Mouse (Mus musculus) ES-E14 (cell line): ENCODE data around the gene Smoc1. TPM values are rescaled to one million over a fixed set of nuclear protein-coding genes. Genes with fewer than 3 reads are reported as not detected.

Experiments used
- DNase-seq: peaks from one replicate; pipeline ENCODE4 v3.0.0-alpha.2; 2013; ENCODE audit warnings: low read depth, low spot score
- H3K27ac ChIP-seq: 2 replicates; pipeline ENCODE4 v1.5.1; 2012; ENCODE audit warnings: low read depth, mild to moderate bottlenecking, low read length, moderate library complexity, mixed read lengths; ENCODE audit not compliant: poor library complexity, insufficient read depth, severe bottlenecking
- H3K36me3 ChIP-seq: 2 replicates; pipeline ENCODE4 v1.6.1; 2012; ENCODE audit warnings: mild to moderate bottlenecking, low read length, moderate library complexity, mixed read lengths; ENCODE audit not compliant: control insufficient read depth, poor library complexity, insufficient read depth, severe bottlenecking
- H3K4me1 ChIP-seq, 2 experiments: fragments of 150-350 bp in 1 of 2; sonication (generic) in 1 of 2; 2 replicates each; pipeline ENCODE4 v1.6.1; 2012; ENCODE audit warnings: low read length in 2 of 2, mild to moderate bottlenecking in 1 of 2, mixed read lengths in 1 of 2; ENCODE audit not compliant: control insufficient read depth in 2 of 2, insufficient read depth in 2 of 2, poor library complexity in 1 of 2
- H3K4me3 ChIP-seq, 2 experiments: fragments of 150-350 bp in 1 of 2; sonication (generic) in 1 of 2; 2 replicates each; pipeline ENCODE4 v1.5.1; 2012; ENCODE audit warnings: low read length in 2 of 2, low read depth in 1 of 2, mild to moderate bottlenecking in 1 of 2, mixed read lengths in 1 of 2; ENCODE audit not compliant: insufficient read depth in 1 of 2, poor library complexity in 1 of 2, severe bottlenecking in 1 of 2
- H3K9ac ChIP-seq: 2 replicates; pipeline ENCODE4 v1.6.1; 2012; ENCODE audit warnings: low read depth, mild to moderate bottlenecking, low read length, mixed read lengths; ENCODE audit not compliant: poor library complexity, insufficient read depth, severe bottlenecking
- H3K9me3 ChIP-seq: fragments of 150-350 bp; sonication (generic); 2 replicates; pipeline ENCODE4 v1.6.1; 2012; ENCODE audit warnings: low read depth, mild to moderate bottlenecking, low read length; ENCODE audit not compliant: control insufficient read depth, insufficient read depth
- CHD2 ChIP-seq: IDR thresholded peaks from 2 replicates; pipeline ENCODE4 v1.6.1; 2014; ENCODE audit warnings: mild to moderate bottlenecking, low read depth, low read length, inconsistent platforms
- HCFC1 ChIP-seq: IDR thresholded peaks from 2 replicates; pipeline ENCODE4 v1.6.1; 2012; ENCODE audit warnings: low read length, inconsistent platforms, borderline replicate concordance; ENCODE audit not compliant: insufficient read depth
- MAFK ChIP-seq: IDR thresholded peaks from 2 replicates; pipeline ENCODE4 v1.6.1; 2014; ENCODE audit warnings: mild to moderate bottlenecking, low read depth, low read length, inconsistent platforms; ENCODE audit not compliant: insufficient read depth
- ZC3H11A ChIP-seq: IDR thresholded peaks from 2 replicates; pipeline ENCODE4 v1.6.1; 2012; ENCODE audit warnings: low read depth, mild to moderate bottlenecking, inconsistent platforms, low read length, borderline replicate concordance
- ZNF384 ChIP-seq: IDR thresholded peaks from 2 replicates; pipeline ENCODE4 v1.6.1; 2012; ENCODE audit warnings: low read depth, low read length, inconsistent platforms
- in situ Hi-C, 2 experiments: fragments of 600-800 bp; cut with MboI; formaldehyde crosslinking; loops; one replicate each; pipeline ENCODE4 v1.15.1; 2025; ENCODE audit warnings: low sequenced_read_pairs in 2 of 2, inconsistent platforms in 1 of 2; ENCODE audit not compliant: unreplicated experiment in 2 of 2
- total RNA-seq: library from RNA; depleted of rRNA; stranded (reverse); fragments of 300-350 nt; gene quantifications from 2 replicates; pipeline ENCODE4 v1.2.3, GENCODE M21; 2012

Gene Smoc1
- total RNA-seq, 1 experiment, result 15.3 TPM

DNA sequence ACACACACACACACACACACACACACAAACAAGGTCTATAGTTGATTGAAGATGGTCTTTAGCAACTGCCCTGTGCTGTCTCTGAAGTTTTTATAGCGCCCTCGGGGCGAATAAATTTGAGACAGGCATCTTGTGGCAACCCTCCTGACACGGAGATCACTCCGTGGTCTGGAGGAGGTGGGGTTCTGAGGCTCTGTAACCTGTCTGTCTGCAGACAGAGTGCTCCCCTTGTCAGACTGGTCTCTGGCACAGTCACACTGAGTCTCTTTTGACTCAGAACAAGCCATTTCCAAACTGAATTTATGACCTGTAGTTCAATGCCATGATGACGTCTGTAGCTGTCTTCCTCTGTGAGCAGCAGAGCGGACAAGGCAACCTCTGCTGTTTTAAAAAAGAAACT is 75.1 kb downstream of the Smoc1 start:
- Histone ChIP-seq H3K36me3 (no peaks in the 10 kb centered on the region; the same call in 1 of the 2 replicates), H3K4me1 (no peaks in the 10 kb centered on the region), H3K9ac (no peak overlapping the region), H3K9me3 (no peaks in the 10 kb centered on the region), H3K4me3 (no peak overlapping the region), H3K27ac (no peak overlapping the region)
- TF ChIP-seq HCFC1, result no peak
- TF ChIP-seq CHD2, result no peak
- no peak for TF ChIP-seq MAFK
- TF ChIP-seq ZC3H11A, result no peak
- no peak for TF ChIP-seq ZNF384
- in situ Hi-C loops, result no loop called here
- no peak for DNase-seq

DNA sequence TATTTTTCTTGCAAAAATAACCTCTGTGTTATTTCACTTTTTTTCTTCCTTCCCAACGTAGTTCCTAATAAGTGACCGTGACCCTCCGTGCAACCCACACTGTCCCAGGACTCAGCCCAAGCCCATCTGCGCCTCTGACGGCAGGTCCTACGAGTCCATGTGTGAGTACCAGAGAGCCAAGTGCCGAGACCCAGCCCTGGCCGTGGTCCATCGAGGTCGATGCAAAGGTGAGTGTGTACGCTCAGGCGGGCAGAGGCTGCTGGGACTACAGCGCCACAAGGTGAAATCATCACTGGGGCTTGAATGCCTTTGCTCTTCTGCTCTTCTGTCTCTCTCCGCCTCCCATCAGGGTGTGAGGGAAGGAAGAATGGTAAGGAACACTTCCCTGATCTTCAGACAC is 77.9 kb downstream of the Smoc1 start:
- H3K27ac ChIP-seq, result no peak overlapping the region
- no peak for DNase-seq
- no peaks in the 10 kb centered on the region for H3K4me1 ChIP-seq
- H3K4me3 ChIP-seq, result no peak overlapping the region
- in situ Hi-C loops, result no loop called here
- no peak for TF ChIP-seq HCFC1
- TF ChIP-seq MAFK, result no peak
- no peak for TF ChIP-seq ZC3H11A
- no peak for TF ChIP-seq CHD2
- TF ChIP-seq ZNF384, result no peak
- H3K36me3 ChIP-seq, result no peaks in the 10 kb centered on the region; the same call in 1 of the 2 replicates
- H3K9ac ChIP-seq, result no peak overlapping the region
- H3K9me3 ChIP-seq, result no peaks in the 10 kb centered on the region

DNA sequence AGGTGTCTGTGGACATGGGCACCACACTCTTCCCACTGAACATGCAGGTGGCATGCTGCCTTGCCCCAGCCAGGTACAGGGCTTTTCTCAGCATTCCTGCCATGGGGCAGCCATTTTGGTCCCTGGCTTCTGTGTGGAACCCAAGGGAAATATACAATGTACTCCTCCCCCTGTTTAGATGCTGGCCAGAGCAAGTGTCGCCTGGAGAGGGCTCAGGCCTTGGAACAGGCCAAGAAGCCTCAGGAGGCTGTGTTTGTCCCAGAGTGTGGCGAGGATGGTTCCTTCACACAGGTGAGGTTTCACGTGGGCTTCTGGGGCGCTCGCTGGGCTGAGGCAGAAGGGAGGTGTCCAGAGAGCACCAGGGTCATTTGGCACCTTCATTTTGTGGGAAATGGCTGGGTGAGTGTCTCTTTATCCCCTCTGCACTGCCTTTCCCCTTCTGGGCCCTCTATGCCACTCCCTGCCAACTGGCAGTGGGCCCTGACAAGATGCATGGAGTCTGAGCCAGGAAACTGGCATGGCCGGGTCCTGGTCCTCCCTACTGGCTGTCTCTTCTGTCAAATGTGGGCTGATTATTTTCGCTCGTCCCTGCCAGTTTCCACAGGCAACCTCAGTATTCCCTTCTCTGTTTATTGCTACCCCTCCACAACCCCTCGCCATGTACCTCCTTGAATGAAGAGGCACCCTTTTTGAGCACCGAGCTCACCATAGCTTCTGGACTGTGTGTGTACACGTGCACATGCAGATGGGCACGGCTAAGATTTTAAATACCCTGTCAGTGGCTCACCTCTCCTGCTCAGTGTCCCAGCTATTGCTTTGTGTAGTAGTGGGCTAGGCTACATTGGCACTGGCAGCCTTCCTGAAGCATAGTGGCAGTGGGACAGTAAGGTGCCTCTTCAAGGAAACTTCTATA is 79.4 kb downstream of the Smoc1 start:
- in situ Hi-C loops, result no loop called here
- no peak for DNase-seq

DNA sequence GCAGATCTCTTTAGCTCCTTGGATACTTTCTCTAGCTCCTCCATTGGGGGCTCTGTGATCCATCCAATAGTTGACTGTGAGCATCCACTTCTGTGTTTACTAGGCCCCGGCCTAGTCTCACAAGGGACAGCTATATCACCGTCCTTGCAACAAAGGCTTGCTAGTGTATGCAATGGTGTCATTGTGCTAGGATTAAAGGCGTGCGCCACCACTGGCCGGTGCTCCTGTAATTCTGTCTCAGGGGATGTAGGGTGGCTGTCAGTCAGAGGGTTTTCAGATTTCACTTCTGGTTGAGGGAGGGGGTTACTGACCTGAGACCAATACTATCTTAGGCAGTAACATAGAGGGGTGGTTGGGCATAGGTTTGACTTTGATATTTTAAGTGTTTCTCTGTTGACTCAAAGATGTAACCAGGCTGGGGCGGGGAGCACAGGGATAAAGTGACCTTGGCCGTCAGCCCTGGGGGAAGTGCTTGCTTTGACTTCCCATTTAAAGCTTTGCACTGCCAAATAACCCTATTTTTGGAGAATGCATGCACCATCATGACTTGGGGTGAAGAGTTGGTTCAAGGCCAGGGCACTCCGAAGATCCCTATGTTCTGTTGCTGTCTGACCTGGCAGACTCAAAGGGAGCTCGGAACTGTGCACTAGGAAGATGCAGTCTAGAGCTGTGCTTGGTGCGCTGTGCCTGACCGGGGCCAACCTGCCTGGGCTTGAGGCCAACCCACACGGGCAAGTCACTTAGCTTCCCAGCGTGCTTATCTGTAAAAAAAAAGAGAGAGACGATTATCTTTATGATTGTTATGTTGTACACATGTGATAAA is 80.9 kb downstream of the Smoc1 start:
- in situ Hi-C loops, result no loop called here
- H3K27ac ChIP-seq, result no peak overlapping the region
- H3K4me3 ChIP-seq, result no peak overlapping the region
- no peaks in the 10 kb centered on the region for H3K4me1 ChIP-seq
- DNase-seq, result no peak
- TF ChIP-seq CHD2, result no peak
- TF ChIP-seq HCFC1, result no peak
- TF ChIP-seq MAFK, result no peak
- TF ChIP-seq ZNF384, result no peak
- TF ChIP-seq ZC3H11A, result no peak
- H3K36me3 ChIP-seq, result no peaks in the 10 kb centered on the region; the same call in 1 of the 2 replicates
- no peak overlapping the region for H3K9ac ChIP-seq
- H3K9me3 ChIP-seq, result no peaks in the 10 kb centered on the region

More for the DNA sequence above, 79.4 kb downstream of the Smoc1 start:
- H3K9me3 ChIP-seq, result no peaks in the 10 kb centered on the region
- H3K9ac ChIP-seq, result no peak overlapping the region
- H3K36me3 ChIP-seq, result no peaks in the 10 kb centered on the region; the same call in 1 of the 2 replicates
- H3K4me1 ChIP-seq, result no peaks in the 10 kb centered on the region
- no peak for TF ChIP-seq ZC3H11A
- no peak for TF ChIP-seq CHD2
- no peak for TF ChIP-seq HCFC1
- TF ChIP-seq MAFK, result no peak
- TF ChIP-seq ZNF384, result no peak
- no peak overlapping the region for H3K27ac ChIP-seq
- H3K4me3 ChIP-seq, result no peak overlapping the region
